Mouse (Mus musculus) lung, embryonic 14.5 days (tissue): Measurements from ENCODE around the gene Il4. TPM values are rescaled to one million over a fixed set of nuclear protein-coding genes. Genes with fewer than 3 reads are reported as not detected.
"Not testable (repeated sequence)": the region's sequence is repeated elsewhere in the genome, so short reads cannot be mapped to it uniquely, and the experiment has no call there.

Experiments
- ATAC-seq: fragments of 200-750 bp; cut with Nextera tagmentation; 2 replicates; pipeline ENCODE4 v1.8.0; 2017; ENCODE audit warnings: mild to moderate bottlenecking, moderate TSS enrichment, moderate library complexity; ENCODE audit not compliant: insufficient read depth
- DNase-seq: peaks from one replicate; pipeline ENCODE4 v3.0.0-alpha.2; 2015
- H3K27ac ChIP-seq: fragments of 300-500 bp; sonication (generic); 2 replicates; pipeline ENCODE4 v1.5.1; 2014; ENCODE audit warnings: low read depth, mild to moderate bottlenecking, moderate library complexity
- H3K27me3 ChIP-seq: fragments of 300-500 bp; sonication (generic); 2 replicates; pipeline ENCODE4 v1.6.1; 2014; ENCODE audit warnings: low read length, control low read depth; ENCODE audit not compliant: insufficient read depth
- H3K36me3 ChIP-seq: fragments of 300-500 bp; sonication (generic); 2 replicates; pipeline ENCODE4 v1.6.1; 2014; ENCODE audit warnings: control low read depth; ENCODE audit not compliant: insufficient read depth
- H3K4me1 ChIP-seq: fragments of 300-500 bp; sonication (generic); 2 replicates; pipeline ENCODE4 v1.6.1; 2014; ENCODE audit warnings: antibody characterized with exemption, control low read depth; ENCODE audit not compliant: insufficient read depth
- H3K4me2 ChIP-seq: fragments of 300-500 bp; sonication (generic); 2 replicates; pipeline ENCODE4 v1.6.1; 2014; ENCODE audit warnings: mild to moderate bottlenecking
- H3K4me3 ChIP-seq: fragments of 300-500 bp; sonication (generic); 2 replicates; pipeline ENCODE4 v1.5.1; 2014; ENCODE audit warnings: low read depth, low read length
- H3K9ac ChIP-seq: fragments of 300-500 bp; sonication (generic); 2 replicates; pipeline ENCODE4 v1.6.1; 2014
- H3K9me3 ChIP-seq: fragments of 300-500 bp; sonication (generic); 2 replicates; pipeline ENCODE4 v1.6.1; 2016; ENCODE audit warnings: low read depth, low read length, control low read depth
- CTCF ChIP-seq: IDR thresholded peaks from 2 replicates; pipeline ENCODE4 v1.5.1; 2016; ENCODE audit warnings: antibody characterized with exemption, low read depth
- WGBS: fragments of 180-500 bp; shearing (Covaris S2); extraction: QIAGEN DNeasy Blood & Tissue Kit; methylation state at CpG from one replicate; pipeline ENCODE4 v1.1.7; 2014; 5-methylcytosine and 5-hydroxymethylcytosine counted together
- polyA plus RNA-seq: library from polyadenylated mRNA; unstranded; fragments of >200 nt; fragmentation: Nextera tagmentation; extraction: Ambion mirVana; gene quantifications from 2 replicates; pipeline ENCODE4 v1.2.1, GENCODE M21; 2014

Gene Il4
- polyA plus RNA-seq, 1 experiment from 2014 or later = 2.1 TPM

DNA sequence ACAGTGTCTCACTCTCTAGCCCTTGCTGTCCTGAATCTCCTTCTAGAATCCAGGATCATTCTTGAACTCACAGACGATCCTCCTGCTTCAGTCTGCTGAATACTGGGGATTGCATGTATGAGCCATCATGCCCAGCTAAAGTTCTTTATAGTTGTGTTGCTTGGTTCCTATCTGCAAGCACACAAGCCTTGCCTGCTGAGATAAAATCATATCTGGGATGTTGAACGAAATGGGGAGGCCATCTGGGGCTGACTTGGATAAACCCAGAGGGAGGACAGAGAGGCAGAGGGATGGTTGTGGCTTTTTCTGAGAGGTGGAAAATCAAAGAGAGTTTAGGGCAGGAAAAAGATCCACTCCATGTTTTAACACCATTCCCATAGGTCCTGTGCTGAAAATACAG, 56.5 kb downstream of the Il4 start:
- H3K36me3 ChIP-seq = no peaks in the 10 kb centered on the region
- ATAC-seq (no peak), DNase-seq (no peak)
- WGBS = 72% methylated on average over 2 of the region's 2 CpGs
- no peak overlapping the region for H3K27ac ChIP-seq
- no peak overlapping the region for H3K4me2 ChIP-seq
- no peak for TF ChIP-seq CTCF
- no peaks in the 10 kb centered on the region for H3K27me3 ChIP-seq
- H3K4me1 ChIP-seq = no peaks in the 10 kb centered on the region; the same call in 1 of the 2 replicates
- no peaks in the 10 kb centered on the region for H3K9me3 ChIP-seq
- H3K4me3 ChIP-seq = no peak overlapping the region
- H3K9ac ChIP-seq = no peak overlapping the region

GRCm38 (mm10) chr11:53559980-53560379, 58.5 kb downstream of the Il4 start:
- H3K4me1 ChIP-seq, DNase-seq, H3K4me2 ChIP-seq, H3K9ac ChIP-seq, H3K27ac ChIP-seq, H3K27me3 ChIP-seq, H3K9me3 ChIP-seq, ATAC-seq, H3K4me3 ChIP-seq, H3K36me3 ChIP-seq: not testable (repeated sequence)
- WGBS = 73% methylated on average over 1 of the region's 3 CpGs

GRCm38 (mm10) chr11:53557992-53558391, 60.5 kb downstream of the Il4 start:
- H3K4me2 ChIP-seq, H3K36me3 ChIP-seq, H3K4me3 ChIP-seq, DNase-seq, H3K9me3 ChIP-seq, H3K4me1 ChIP-seq, H3K27me3 ChIP-seq, ATAC-seq, H3K27ac ChIP-seq, H3K9ac ChIP-seq: not testable (repeated sequence)
- WGBS = 76% methylated on average over 1 of the region's 3 CpGs

DNA sequence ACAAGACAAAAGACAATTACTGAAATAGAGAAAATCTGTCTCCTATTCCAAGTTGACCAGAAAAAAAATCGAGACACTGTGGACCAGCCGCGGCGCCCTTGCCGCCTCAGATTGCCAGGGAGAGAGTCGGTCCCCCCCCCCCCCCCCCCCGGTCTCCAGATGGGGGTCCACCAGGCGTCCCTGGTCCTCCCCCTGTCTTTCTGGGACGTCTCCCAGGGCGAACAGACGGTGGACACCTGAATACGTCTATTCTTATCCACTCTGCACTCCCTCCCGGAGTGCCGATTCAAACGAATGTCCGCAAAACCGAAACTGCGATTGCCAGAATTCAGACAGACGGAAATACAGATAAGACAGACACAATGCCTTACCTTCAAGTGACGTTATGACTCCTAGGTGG, 61.9 kb downstream of the Il4 start:
- not testable (repeated sequence) for H3K27ac ChIP-seq, H3K27me3 ChIP-seq, H3K9me3 ChIP-seq, DNase-seq, H3K36me3 ChIP-seq, H3K4me1 ChIP-seq, H3K4me2 ChIP-seq, ATAC-seq, H3K4me3 ChIP-seq, H3K9ac ChIP-seq
- WGBS = 92% methylated on average over 10 of the region's 20 CpGs

Other genes starting within 250 kb of the Il4 start
- 0.53 TPM in 1 of 2 replicates, not detected in the other for gene Leap2, start 195.5 kb downstream of the Il4 start, polyA plus RNA-seq
- gene Uqcrq, start 187.8 kb downstream of the Il4 start, polyA plus RNA-seq = 518 and 521 TPM in 2 replicates
- 1.7 and 2.0 TPM in 2 replicates for gene Gdf9, start 187.6 kb downstream of the Il4 start, polyA plus RNA-seq
- not detected in 2 replicates for gene Gm10447, start 161.6 kb downstream of the Il4 start, polyA plus RNA-seq
- 1.9 and 2.4 TPM in 2 replicates for gene Shroom1, start 161.5 kb downstream of the Il4 start, polyA plus RNA-seq
- gene Gm9837, start 148.2 kb downstream of the Il4 start, polyA plus RNA-seq = not detected in 2 replicates
- not detected in 2 replicates for gene Gm9945, start 138.5 kb downstream of the Il4 start, polyA plus RNA-seq
- gene Sowaha, start 138.4 kb downstream of the Il4 start, polyA plus RNA-seq = 0.17 and 0.18 TPM in 2 replicates
- 25.3 and 25.6 TPM in 2 replicates for gene Sept8, start 99.4 kb downstream of the Il4 start, polyA plus RNA-seq
- 67.9 and 69.7 TPM in 2 replicates for gene Kif3a, start 51.3 kb downstream of the Il4 start, polyA plus RNA-seq
- gene Il13, start 16.0 kb upstream of the Il4 start, polyA plus RNA-seq = not detected in 2 replicates
- gene Rad50, start 88.7 kb upstream of the Il4 start, polyA plus RNA-seq = 29.3 and 32.3 TPM in 2 replicates
- gene Il5, start 102.1 kb upstream of the Il4 start, polyA plus RNA-seq = not detected in 2 replicates
- 17.3 and 17.9 TPM in 2 replicates for gene Irf1, start 151.3 kb upstream of the Il4 start, polyA plus RNA-seq
- 0.22 and 0.28 TPM in 2 replicates for gene Gm17334, start 154.5 kb upstream of the Il4 start, polyA plus RNA-seq
- gene Gm12216, start 240.6 kb upstream of the Il4 start, polyA plus RNA-seq = 1.0 and 2.2 TPM in 2 replicates